Mouse (Mus musculus) midbrain, embryonic 15.5 days (tissue): Measurements from ENCODE around the gene Itpr1. TPM values are rescaled to one million over a fixed set of nuclear protein-coding genes. Genes with fewer than 3 reads are reported as not detected.

Experiments
- ATAC-seq: fragments of 200-750 bp; cut with Nextera tagmentation; replicated peaks from 2 replicates; pipeline ENCODE4 v1.8.0; 2017; ENCODE audit warnings: moderate TSS enrichment
- H3K27ac ChIP-seq: fragments of 300-500 bp; sonication (generic); 2 replicates; pipeline ENCODE4 v1.5.1; 2015; ENCODE audit warnings: mild to moderate bottlenecking, inconsistent platforms
- H3K27me3 ChIP-seq: fragments of 300-500 bp; sonication (generic); replicated peaks from 2 replicates; pipeline ENCODE4 v1.6.1; 2015; ENCODE audit warnings: inconsistent platforms
- H3K36me3 ChIP-seq: fragments of 300-500 bp; sonication (generic); replicated peaks from 2 replicates; pipeline ENCODE4 v1.6.1; 2015; ENCODE audit warnings: inconsistent platforms
- H3K4me1 ChIP-seq: fragments of 300-500 bp; sonication (generic); 2 replicates; pipeline ENCODE4 v1.6.1; 2015; ENCODE audit warnings: inconsistent platforms
- H3K4me2 ChIP-seq: fragments of 300-500 bp; sonication (generic); 2 replicates; pipeline ENCODE4 v1.6.1; 2015; ENCODE audit warnings: inconsistent platforms, mild to moderate bottlenecking, moderate library complexity
- H3K4me3 ChIP-seq: fragments of 300-500 bp; sonication (generic); 2 replicates; pipeline ENCODE4 v1.5.1; 2015; ENCODE audit warnings: mild to moderate bottlenecking, inconsistent platforms
- H3K9ac ChIP-seq: fragments of 300-500 bp; sonication (generic); 2 replicates; pipeline ENCODE4 v1.6.1; 2015; ENCODE audit warnings: mild to moderate bottlenecking, inconsistent platforms
- H3K9me3 ChIP-seq: fragments of 300-500 bp; sonication (generic); 2 replicates; pipeline ENCODE4 v1.6.1; 2016; ENCODE audit warnings: inconsistent platforms
- WGBS: fragments of 180-500 bp; shearing (Covaris S2); methylation state at CpG from one replicate; pipeline ENCODE4 v1.1.7; 2015; ENCODE audit warnings: mixed read lengths; 5-methylcytosine and 5-hydroxymethylcytosine counted together
- microRNA-seq: library from miRNA; unstranded; fragments of <30 nt; microRNA quantifications from one replicate; pipeline ENCODE4, GENCODE M21; 2016
- polyA plus RNA-seq: library from polyadenylated mRNA; unstranded; fragments of >200 nt; fragmentation: Nextera tagmentation; extraction: Ambion mirVana; gene quantifications from 2 replicates; pipeline ENCODE4 v1.2.1, GENCODE M21; 2015

The Itpr1 gene
- polyA plus RNA-seq, 1 experiment from 2014 or later = 4.7 TPM

DNA sequence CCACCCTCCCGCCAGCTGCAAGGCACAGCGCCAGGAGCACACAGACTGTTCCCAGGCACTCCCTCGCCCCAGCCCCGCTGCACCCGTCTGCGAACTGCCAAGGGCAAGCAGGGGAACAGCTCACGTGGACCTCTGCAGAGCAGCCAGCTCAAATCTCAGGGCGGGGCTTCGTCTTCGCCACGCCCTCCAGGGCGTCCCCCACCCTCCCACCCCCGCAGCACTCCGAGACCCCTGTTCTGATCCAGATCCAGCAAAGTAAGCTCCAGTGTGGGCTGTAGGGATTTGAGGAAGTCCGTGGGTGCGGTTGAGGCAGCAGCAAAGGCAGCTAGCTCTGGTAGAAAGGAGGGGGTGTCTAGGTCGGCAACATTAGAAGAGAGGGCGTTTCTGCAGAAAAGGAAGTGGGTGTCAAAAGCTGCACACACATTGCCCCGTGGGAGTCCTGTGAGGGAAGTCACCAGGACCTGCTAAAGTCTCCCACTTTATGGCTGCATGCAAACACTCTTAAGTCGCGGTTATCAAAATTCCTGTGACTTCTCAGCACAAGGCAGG, 358.2 kb downstream of the Itpr1 start:
- Histone ChIP-seq H3K4me1 (peaks cover 14% of the 10 kb centered on the region; the same call in 1 of the 2 replicates), H3K36me3 (no peaks in the 10 kb centered on the region), H3K4me2 (peak overlapping the region; percentile 69), H3K9ac (peak overlapping the region; percentile 23), H3K9me3 (no peaks in the 10 kb centered on the region), H3K27ac (no peak overlapping the region), H3K27me3 (no peaks in the 10 kb centered on the region), H3K4me3 (peak overlapping the region; percentile 33)
- 1% methylated on average over 21 of the region's 21 CpGs for WGBS
- ATAC-seq = peak; percentile 92

DNA sequence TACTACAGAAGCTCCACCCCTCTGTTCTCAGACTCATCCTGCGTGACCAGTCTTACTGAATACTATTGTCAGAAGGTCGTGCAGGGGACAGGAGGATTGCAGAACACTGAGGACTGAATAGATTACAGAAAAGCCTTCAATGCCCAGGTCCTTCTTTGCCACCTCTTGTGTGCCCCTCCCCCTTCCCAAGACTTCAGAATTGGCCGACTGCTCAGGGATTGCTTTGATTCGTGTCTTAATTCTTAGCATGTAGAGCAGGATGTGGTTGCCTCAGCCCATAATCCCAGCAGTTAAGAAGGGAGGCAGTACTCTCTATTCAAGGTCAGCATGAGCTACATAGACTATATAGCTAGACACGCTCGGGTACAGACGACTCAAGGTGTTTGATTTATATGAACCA, 359.8 kb downstream of the Itpr1 start:
- WGBS = 44% methylated on average over 7 of the region's 7 CpGs
- H3K27ac ChIP-seq = no peak overlapping the region
- no peaks in the 10 kb centered on the region for H3K36me3 ChIP-seq
- H3K4me2 ChIP-seq = no peak overlapping the region
- H3K4me1 ChIP-seq = peaks cover 14% of the 10 kb centered on the region; the same call in 1 of the 2 replicates
- H3K4me3 ChIP-seq = no peak overlapping the region
- no peaks in the 10 kb centered on the region for H3K27me3 ChIP-seq
- ATAC-seq = no peak
- no peak overlapping the region for H3K9ac ChIP-seq
- no peaks in the 10 kb centered on the region for H3K9me3 ChIP-seq

DNA sequence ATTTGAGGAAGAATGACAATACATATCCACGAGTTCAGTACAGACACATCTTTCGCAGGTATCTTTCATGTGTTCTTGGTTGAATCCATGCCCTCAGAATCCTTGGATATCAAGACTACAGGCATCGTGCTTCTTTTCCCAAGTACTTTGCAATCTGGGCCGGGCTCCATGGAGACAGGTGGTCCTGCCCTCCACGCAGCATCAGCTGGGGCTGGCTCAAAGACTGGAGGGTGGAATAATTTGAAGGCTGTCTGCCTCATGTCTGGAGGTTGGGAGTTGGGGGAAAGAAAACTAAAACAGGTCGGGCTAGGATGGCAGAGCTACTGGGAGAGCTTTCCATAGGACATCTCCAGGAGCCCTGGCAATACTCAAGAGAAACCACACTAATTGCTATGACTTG, 364.2 kb downstream of the Itpr1 start:
- Histone ChIP-seq H3K9ac (no peak overlapping the region), H3K27me3 (no peaks in the 10 kb centered on the region), H3K27ac (no peak overlapping the region), H3K36me3 (no peaks in the 10 kb centered on the region), H3K4me1 (no peaks in the 10 kb centered on the region), H3K4me3 (no peak overlapping the region), H3K4me2 (no peak overlapping the region), H3K9me3 (no peaks in the 10 kb centered on the region)
- no peak for ATAC-seq
- 93% methylated on average over 6 of the region's 6 CpGs for WGBS

DNA sequence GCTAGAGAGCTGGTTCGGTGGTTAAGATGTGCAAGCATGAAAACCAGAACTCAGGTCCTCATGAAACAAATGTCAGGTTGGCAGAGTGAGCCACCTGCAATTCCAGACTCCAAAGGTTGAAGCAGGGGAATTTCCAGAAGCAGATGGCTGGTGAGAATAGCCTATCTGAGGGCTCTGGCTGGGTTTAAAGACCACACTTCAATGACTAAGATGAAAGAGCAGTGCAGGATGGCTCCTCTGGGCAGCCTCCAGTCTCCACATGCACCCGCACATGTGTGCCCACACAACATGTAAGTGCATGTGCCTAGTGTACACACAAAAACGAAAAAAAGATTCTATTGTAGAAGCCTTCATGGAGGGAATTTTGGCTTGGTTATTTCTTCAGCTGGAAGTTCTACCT, 375.5 kb downstream of the Itpr1 start:
- H3K36me3 ChIP-seq = no peaks in the 10 kb centered on the region
- H3K9me3 ChIP-seq = no peaks in the 10 kb centered on the region
- no peak overlapping the region for H3K4me2 ChIP-seq
- H3K4me1 ChIP-seq = no peaks in the 10 kb centered on the region
- WGBS = 92% methylated on average over 3 of the region's 3 CpGs
- H3K4me3 ChIP-seq = no peak overlapping the region
- ATAC-seq = no peak
- H3K27ac ChIP-seq = no peak overlapping the region
- no peak overlapping the region for H3K9ac ChIP-seq
- H3K27me3 ChIP-seq = no peaks in the 10 kb centered on the region

DNA sequence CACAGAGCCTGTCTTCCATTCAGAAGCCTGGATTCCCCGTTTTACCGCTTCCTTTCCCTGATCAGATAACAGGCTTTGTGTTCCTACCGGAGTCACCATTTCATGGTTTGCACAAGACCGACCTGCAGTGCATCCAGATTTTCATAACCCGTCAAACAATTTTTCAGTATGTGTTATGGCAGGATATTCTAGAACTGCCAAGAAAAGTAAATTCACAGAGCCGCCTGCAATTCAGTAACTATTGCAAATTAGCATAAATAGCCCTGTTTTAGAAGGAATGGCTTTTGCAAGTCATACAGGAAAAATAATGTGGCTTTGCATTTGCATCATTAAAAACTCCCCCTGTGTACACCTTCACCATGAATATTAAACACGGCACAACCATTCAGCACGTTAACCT, 379.3 kb downstream of the Itpr1 start:
- H3K36me3 ChIP-seq = no peaks in the 10 kb centered on the region
- H3K4me3 ChIP-seq = no peak overlapping the region
- H3K4me2 ChIP-seq = no peak overlapping the region
- H3K9ac ChIP-seq = no peak overlapping the region
- H3K4me1 ChIP-seq = no peaks in the 10 kb centered on the region
- no peak overlapping the region for H3K27ac ChIP-seq
- ATAC-seq = no peak
- no peaks in the 10 kb centered on the region for H3K9me3 ChIP-seq
- H3K27me3 ChIP-seq = no peaks in the 10 kb centered on the region
- WGBS = 68% methylated on average over 8 of the region's 8 CpGs

- 72% methylated on average over 6 of the region's 6 CpGs for WGBS
- Histone ChIP-seq H3K27ac (no peak overlapping the region), H3K27me3 (no peaks in the 10 kb centered on the region), H3K36me3 (no peaks in the 10 kb centered on the region), H3K4me1 (no peaks in the 10 kb centered on the region), H3K9ac (no peak overlapping the region), H3K4me3 (no peak overlapping the region), H3K4me2 (no peak overlapping the region), H3K9me3 (no peaks in the 10 kb centered on the region)
- ATAC-seq = no peak
Observed at GRCm38 (mm10) chr6:108592636-108593035, 379.7 kb downstream of the Itpr1 start.

DNA sequence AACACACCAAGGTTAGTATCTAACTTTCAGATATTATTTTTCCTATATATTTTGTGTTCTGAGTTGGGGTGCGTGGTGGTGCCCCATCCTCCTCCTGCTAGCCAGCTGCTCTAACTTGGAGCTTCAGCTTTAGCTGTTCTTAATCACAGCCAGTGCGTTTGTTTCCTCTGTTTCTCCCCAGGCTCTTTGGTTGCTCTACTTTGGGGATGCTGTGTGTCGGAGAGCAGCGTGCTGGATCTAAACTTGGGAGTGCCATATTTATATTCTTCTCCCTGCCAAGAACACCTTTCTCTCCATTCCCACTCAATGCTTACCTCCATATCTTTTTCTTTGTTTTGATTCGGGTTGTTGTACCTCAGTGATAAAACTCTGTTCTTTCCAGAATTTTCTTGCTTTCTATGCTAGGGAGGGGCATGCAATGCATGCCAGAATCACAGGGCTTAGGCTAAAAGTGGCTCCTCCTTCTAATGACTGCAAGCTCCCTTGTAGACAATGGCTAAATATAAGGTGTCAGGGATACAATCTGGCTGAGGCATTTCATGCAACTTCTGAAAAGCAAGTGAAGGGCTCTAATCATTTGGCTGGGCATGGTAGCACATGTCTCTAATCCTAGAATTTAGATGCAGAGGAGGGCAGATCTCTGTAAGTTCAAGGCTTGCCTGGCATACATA, 381.4 kb downstream of the Itpr1 start:
- Histone ChIP-seq H3K4me2 (no peak overlapping the region), H3K9me3 (no peaks in the 10 kb centered on the region), H3K4me3 (no peak overlapping the region), H3K27me3 (no peaks in the 10 kb centered on the region), H3K27ac (no peak overlapping the region), H3K4me1 (no peaks in the 10 kb centered on the region), H3K9ac (no peak overlapping the region), H3K36me3 (no peaks in the 10 kb centered on the region)
- ATAC-seq = no peak
- WGBS = 77% methylated on average over 5 of the region's 5 CpGs

GRCm38 (mm10) chr6:108598691-108599090, 385.8 kb downstream of the Itpr1 start:
- Histone ChIP-seq H3K4me3 (no peak overlapping the region), H3K27me3 (no peaks in the 10 kb centered on the region), H3K36me3 (no peaks in the 10 kb centered on the region), H3K4me1 (no peaks in the 10 kb centered on the region), H3K9me3 (no peaks in the 10 kb centered on the region), H3K4me2 (no peak overlapping the region), H3K9ac (no peak overlapping the region), H3K27ac (no peak overlapping the region)
- 89% methylated on average over 4 of the region's 4 CpGs for WGBS
- no peak for ATAC-seq

DNA sequence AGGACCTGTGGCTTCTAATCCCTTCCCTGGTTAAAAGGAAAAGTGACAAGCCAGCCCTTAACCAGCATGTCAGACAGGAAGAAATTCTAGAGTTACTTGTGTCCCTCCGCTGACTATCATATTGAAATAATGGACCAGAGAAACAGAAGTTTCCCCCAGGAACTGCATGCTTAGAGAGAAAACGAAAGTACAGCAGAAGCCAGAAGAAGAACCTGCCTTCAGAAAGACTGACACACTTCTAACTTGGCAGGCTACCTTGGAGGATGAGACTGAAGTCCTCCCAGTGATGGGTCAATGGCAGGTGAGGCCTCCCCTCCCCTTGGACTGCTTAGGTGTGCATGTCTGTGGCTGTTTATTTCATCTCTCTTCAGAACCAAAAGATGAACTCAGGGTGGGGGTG, 386.4 kb downstream of the Itpr1 start:
- Histone ChIP-seq H3K9me3 (no peaks in the 10 kb centered on the region), H3K9ac (no peak overlapping the region), H3K36me3 (no peaks in the 10 kb centered on the region), H3K27ac (no peak overlapping the region), H3K4me1 (no peaks in the 10 kb centered on the region), H3K4me2 (no peak overlapping the region), H3K4me3 (no peak overlapping the region), H3K27me3 (no peaks in the 10 kb centered on the region)
- no peak for ATAC-seq
- 86% methylated on average over 2 of the region's 2 CpGs for WGBS

Small RNAs within 50 kb of the gene (microRNA-seq; reads per million reads assigned to microRNA genes)
- not detected for gene Mir7661

Other genes starting within 250 kb of the Itpr1 start
- gene Setmar, start 148.1 kb upstream of the Itpr1 start, polyA plus RNA-seq = 6.5 and 7.0 TPM in 2 replicates
- 11.0 and 11.4 TPM in 2 replicates for gene Sumf1, start 27.5 kb upstream of the Itpr1 start, polyA plus RNA-seq